Mouse (Mus musculus) myocyte (in vitro differentiated cells): ENCODE results near the gene Palmd.

ENCODE experiments used
- CEBPB ChIP-seq: IDR thresholded peaks from 2 replicates; pipeline ENCODE4 v1.6.1; 2011; ENCODE audit warnings: mild to moderate bottlenecking, moderate library complexity; ENCODE audit not compliant: poor library complexity, insufficient read depth, severe bottlenecking
- E2F4 ChIP-seq: IDR thresholded peaks from one replicate; pipeline ENCODE4 v1.6.1; 2011; ENCODE audit warnings: mild to moderate bottlenecking, control low read depth, moderate library complexity; ENCODE audit not compliant: insufficient read depth
- MAX ChIP-seq: IDR thresholded peaks from one replicate; pipeline ENCODE4 v1.6.1; 2011; ENCODE audit warnings: low read depth, mild to moderate bottlenecking, control low read depth
- MYOD1 ChIP-seq, 3 experiments: IDR thresholded peaks; one replicate each; pipeline ENCODE4 v1.6.1; 2011; ENCODE audit warnings: control low read depth in 2 of 3, low read depth in 2 of 3, mild to moderate bottlenecking in 2 of 3, moderate library complexity in 1 of 3; ENCODE audit not compliant: insufficient read length in 2 of 3, control insufficient read depth in 1 of 3
- MYOG ChIP-seq, 3 experiments: IDR thresholded peaks; one replicate each; pipeline ENCODE4 v1.6.1; 2011; ENCODE audit warnings: control low read depth in 2 of 3, low read depth in 2 of 3, mild to moderate bottlenecking in 2 of 3; ENCODE audit not compliant: insufficient read length in 2 of 3, control insufficient read depth in 1 of 3, insufficient read depth in 1 of 3
- POLR2A ChIP-seq: IDR thresholded peaks from one replicate; pipeline ENCODE4 v1.6.1; 2011; ENCODE audit warnings: low read depth, mild to moderate bottlenecking, control low read depth, moderate library complexity; ENCODE audit not compliant: insufficient read length
- TCF12 ChIP-seq: IDR thresholded peaks from one replicate; pipeline ENCODE4 v1.6.1; 2011; ENCODE audit warnings: mild to moderate bottlenecking, control low read depth; ENCODE audit not compliant: poor library complexity, insufficient read depth, severe bottlenecking
- TCF3 ChIP-seq: IDR thresholded peaks from one replicate; pipeline ENCODE4 v1.6.1; 2011; ENCODE audit warnings: low read depth, control low read depth; ENCODE audit not compliant: insufficient read length
- USF1 ChIP-seq: IDR thresholded peaks from one replicate; pipeline ENCODE4 v1.6.1; 2011; ENCODE audit warnings: low read depth, mild to moderate bottlenecking, control low read depth, moderate library complexity

DNA sequence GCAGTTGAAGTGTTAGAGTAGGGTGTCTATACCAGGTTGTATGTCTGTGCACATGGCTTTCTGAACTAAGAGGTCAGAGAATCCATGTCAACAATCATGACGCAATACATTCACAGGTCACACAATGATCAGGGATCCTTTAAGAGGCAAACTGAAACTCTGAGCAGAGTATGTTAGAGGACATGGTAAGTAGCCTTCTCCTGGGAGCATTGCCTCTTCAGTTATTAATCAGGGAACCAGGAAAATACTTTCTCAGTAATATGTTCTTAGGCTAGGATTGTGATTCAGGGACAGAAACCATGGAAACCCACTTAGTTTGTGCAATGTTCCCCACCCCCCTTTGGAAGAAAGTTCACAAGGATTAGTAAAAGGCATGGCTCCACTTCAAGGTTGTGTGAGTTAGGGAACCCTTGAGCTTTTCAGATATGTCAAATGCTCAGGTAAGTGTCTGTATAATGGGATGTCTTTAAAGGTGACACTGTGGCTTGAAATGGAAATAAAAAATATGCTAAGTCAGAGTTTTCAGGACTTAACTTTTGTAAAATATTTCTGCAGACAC, 27.1 kb downstream of the Palmd start:
- TF ChIP-seq POLR2A (no peak), TCF12 (no peak), CEBPB (0 out of 2 replicates have a peak, but pooled peaks have one; percentile 9), TCF3 (no peak), USF1 (no peak), E2F4 (no peak), MAX (no peak), MYOG (IDR thresholded peaks at IDR 0.05; ENCODE audit: control insufficient read depth in 1 of 3, insufficient read depth in 1 of 3, insufficient read length in 2 of 3, low read depth in 2 of 3) (no peak), MYOD1 (IDR thresholded peaks at IDR 0.05; ENCODE audit: control insufficient read depth in 1 of 3, insufficient read length in 2 of 3, low read depth in 2 of 3) (no peak)
